Mouse (Mus musculus): ENCODE results near the gene Chp1.
"Not testable (repeated sequence)": the region's sequence is repeated elsewhere in the genome, so short reads cannot be mapped to it uniquely, and the experiment has no call there.

Chp1 gene

DNA sequence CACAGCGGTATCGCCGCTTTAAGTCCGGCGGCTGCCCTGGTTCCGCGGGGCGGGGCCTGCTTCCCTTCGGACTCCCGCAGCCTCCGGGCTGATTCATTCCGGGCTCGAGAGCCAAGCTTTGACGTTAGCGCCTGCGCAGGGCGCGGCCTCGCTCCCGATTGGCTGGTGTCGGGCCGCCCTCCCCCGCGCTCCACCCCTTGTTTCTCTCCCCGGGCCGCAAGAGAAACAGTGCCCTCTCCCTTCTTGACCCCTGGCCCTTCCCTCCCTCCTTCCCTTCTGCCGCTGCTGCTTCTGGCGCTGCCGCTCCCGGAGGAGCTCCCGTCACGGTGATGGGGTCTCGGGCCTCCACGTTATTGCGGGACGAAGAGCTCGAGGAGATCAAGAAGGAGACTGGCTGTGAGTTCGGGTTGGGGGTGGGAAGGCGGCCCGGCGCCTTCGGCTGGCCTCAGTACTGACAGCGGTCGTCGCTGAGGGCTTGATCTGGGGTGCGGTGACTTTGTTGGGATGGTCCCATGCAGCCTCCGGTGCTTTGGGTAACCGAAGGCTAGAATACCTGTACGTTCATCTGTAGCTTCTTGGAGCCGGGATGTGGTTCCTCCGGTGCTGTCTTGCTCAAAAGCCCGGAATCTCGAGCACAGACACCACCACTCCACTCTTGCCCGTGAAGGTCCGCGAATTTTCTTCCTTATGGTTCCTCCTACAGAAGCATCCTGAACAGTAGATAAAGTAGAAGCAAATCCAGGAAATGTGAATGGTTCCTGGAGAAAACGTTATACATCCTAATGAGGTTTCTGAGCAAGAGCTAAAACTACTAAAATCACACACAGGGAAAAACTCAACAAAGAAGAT lies at the start of gene Chp1, which contains the start of gene Exd1:
TSS of gene Chp1 (plus strand) at position 176 of the 849 bp plus-strand sequence.
TSS of gene Exd1 (minus strand) at position 106 of the 849 bp plus-strand sequence.
- peak; percentile 99 for DNase-seq

DNA sequence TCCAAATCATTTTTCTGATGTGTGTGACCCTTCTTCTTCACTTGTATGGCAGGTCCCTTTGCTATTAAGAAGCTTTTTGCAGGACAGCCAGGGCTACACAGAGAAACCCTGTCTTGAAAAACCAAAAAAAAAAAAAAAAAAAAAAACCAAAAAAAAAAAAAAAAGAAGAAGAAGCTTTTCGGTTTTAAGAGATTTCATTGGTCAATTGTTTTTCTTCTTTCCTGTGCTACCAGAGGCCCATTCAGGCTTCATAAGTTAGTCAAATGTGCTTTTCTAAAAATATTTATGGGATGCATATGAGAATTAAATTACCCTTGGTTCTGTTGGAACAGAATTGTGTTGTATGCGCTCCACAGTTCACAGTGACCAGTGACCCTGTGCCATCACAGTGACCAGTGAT lies 48.6 kb upstream of the Chp1 start:
- no peak for DNase-seq

DNA sequence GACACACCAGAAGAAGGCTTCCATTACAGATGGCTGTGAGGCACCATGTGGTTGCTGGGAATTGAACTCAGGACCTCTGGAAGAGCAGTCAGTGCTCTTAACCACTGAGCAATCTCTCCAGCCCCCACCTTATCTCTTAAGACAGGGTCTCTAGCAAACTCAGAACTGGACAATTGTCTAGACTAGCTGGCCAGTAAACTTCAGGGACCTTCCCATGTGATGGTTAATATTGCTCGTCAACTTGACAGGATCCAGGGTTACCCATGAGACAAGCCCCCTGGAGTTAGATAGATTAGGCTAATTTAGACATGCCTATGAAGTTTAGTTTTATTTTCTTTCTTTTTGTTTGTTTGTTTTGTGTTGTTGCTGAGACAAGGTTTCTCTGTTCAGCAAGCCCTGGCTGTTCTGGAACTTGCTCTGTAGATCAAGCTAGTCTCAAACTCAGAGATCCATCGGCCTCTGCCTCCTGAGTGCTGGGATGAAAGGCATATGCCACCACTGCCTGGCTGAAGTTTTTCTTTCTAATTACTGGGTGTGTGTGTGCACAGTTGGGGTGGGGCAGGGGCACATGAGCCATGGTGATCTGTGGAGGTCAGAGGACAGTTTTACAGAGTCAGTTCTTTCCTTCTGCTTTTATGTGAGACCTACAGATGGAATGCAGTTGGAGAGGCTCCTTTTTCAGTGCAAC lies 46.4 kb upstream of the Chp1 start:
- no peak for DNase-seq

DNA sequence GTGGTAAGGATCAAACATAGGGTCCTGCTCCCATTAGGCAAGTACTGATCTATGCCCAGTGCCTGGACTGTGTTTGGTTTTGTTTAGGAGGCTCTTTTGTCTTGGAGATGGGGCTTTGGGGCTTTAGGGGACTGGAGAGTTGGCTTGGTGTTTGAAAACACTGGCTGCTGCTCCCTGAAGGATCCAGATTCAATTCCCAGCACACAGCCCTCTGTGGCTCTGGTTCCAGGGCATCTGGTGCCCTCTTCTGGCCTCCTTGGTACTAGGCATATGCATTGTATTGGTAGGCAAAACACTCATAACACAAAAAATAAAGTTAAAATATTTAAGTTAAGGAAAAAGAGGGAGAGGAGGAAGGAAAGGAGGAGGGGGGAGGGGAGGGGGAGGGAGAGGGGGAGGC lies 40.4 kb upstream of the Chp1 start:
- peak; percentile 6 for DNase-seq

DNA sequence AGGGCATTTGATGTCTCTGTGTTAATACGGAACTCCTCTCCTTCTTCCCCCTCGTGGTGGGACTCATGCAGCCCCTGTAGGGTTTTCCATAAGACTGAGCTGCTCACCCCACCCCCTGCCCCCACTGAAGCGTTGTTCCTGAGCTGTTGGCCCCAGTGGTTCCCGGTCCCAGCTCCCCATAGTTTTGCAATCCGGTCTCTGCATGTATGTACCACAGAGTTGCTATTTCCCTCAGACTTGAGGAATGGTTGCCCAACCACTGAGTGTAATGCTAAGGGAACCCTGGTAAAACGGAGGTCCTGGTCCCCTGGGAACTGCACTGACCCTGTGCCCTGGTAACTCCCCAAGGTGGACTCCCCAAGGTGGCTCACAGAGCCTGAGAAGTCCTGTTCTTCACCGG lies 39.0 kb upstream of the Chp1 start:
- DNase-seq, result not testable (repeated sequence)

DNA sequence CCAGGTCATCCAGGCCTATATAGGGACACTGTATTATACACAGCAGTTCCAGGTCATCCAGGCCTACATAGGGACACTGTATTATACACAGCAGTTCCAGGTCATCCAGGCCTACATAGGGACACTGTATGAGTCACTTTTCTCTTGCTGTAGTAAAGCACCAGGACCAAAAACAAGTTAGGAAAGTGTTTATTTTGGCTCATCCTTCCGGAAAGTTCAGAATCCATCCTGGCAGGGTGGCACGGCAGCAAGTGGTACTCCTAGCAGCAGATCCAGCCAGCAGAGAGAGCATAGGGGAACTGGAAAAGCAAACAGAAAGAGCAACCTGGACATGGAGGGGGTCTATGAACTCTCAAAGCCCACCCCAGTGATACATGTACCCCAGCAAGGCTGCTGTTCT lies 36.6 kb upstream of the Chp1 start:
- no peak for DNase-seq

DNA sequence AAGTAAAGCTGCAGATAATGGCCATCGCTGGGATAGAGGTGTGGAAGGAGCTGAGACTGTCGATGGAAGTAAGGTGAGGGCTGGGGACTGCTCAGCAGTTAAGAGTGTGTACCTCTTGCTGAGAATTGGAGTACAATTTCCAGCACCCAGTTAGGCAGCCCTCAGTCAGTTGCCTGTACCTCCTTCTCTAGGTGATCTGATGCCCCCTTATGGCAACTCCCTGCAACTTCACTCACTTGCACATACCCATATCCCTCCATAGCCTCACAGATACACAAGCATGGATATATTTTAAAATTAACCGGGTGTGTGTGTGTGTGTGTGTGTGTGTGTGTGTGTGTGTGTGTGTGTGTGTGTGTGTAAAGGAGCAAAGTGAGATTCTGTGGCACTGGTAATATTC lies 35.2 kb upstream of the Chp1 start:
- peak; percentile 6 for DNase-seq

DNA sequence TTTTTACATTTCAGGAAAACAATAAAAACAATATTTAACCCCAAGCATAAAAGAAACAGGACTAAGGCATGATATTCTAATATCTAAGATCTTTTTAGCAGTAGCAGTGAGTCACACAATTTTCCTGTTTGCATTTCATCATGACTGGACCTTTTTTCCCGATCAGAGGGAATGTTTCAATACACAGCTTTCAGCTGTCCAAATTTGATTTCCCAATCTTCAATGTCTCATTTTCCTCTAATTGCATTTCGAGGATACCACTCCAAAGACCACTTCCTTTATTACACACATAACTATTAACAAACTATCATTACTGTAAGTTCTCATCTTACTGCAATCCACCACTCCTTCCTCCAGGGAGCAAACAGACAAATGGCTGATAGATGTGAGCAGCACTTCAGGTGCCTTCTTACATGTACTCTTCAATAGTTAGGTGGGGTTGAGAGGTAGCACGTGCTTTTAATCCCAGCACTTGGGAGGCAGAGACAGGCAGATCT lies 33.4 kb upstream of the Chp1 start:
- no peak for DNase-seq

DNA sequence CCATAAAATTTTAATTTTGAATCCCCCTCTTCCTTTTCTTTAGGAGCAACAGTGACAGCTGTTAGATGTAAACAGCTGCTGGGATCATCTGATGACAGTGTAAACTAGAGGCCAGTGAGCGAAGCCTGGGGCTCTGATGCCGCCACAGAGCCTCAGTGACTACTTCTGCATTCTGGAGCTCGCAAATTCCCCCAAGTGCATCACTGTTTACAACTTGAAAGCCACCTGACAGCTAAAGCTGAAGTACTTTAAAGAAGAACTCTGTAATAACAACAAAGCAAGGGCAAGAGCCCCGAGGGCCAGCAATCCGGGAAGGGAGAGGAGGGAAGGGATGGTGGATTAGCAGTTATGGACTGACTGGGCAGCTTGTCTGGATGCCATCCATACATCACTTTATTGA lies 30.7 kb upstream of the Chp1 start:
- no peak for DNase-seq

DNA sequence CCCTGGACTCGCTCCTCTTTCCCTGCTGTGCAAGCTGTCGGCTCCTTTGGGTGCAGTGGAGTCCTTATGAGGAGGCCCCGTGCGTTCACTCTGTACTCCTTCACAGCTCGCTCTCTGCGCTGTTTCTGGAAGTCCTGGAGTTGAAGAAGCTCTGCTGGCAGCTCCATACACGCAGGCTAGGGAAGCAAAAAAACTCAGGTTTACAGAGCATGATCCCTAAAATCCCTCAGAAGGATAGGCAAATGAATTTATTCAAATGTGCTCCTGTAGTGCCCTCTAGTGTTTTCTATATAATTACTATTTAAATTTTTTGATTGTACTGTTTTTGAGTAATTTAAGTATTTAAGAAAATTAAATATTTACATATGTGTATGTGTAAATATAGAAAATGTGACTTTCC lies 26.9 kb upstream of the Chp1 start:
- peak; percentile 7 for DNase-seq

DNA sequence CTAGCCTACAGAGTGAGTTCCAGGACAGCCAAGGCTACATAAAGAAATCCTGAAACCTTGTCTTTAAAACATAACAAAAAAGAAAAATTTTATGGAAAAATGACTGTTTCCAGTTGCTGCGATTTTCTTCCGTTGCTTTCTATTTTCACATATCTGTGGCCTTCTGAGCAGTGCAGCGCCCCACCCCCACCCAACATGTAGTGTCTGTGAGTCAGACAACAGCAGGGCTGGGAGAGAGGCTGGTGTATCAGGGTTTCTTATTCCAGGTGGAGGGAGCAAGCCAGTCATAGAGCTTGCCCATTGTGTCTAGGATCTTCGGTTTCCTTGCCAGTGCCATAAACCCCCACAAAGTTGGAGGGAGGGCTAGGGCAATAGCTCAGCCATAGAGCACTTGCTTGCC lies 23.7 kb upstream of the Chp1 start:
- DNase-seq, result no peak

DNA sequence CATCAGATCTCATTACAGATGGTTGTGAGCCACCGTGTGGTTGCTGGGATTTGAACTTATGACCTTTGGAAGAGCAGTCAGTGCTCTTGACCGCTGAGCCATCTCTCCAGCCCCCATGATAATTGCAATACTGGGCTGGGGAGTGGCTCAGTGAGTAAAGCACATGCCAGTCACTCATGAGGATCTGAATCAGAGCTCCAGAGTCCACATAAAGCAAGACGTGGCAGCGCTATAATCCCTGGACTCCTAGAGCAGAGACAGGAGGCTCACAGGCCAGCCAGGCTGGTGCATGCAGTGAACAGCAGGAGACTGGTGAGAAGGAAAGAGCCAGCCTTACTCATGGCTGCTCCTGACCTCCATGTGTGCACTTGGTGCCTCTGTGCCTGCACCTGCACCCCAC lies 22.1 kb upstream of the Chp1 start:
- DNase-seq, result no peak

DNA sequence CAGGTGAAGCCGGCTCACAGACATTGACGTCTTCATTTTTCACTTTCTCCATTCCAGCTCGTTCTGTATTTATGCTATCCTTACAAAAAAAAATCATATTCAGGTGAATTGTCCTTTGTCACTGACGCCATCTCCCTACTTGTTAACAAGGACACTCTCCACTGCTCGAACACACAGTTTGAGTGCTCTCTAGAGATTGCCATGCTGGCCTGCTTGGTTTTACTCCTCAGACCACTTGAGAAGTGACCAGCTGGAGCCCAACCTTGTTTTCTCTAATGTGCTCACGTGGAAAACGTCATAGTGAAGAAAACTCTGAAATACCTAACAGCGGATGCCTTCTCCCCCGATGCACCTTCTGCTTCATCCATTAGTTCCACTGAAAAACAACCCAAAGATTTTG lies 8.7 kb upstream of the Chp1 start:
- no peak for DNase-seq

DNA sequence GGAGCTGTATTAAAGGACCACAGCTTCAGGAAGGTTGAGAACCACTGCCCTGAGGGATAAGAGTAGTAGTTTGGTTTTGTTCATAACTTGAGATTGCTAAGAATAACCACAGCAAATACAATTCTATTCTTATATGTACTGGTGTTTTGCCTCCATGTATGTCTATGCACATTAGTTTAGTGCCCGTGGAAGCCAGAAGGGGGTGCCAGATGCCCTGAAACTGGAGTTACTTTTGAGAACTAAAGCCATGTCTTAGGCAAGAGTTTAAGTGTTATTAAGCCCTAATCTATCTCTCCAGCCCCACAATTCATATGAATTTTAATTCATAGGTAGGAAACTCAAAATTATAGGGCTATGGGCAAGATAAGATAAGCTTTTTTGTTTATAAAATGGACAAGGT lies 5.4 kb upstream of the Chp1 start:
- DNase-seq, result peak; percentile 59

DNA sequence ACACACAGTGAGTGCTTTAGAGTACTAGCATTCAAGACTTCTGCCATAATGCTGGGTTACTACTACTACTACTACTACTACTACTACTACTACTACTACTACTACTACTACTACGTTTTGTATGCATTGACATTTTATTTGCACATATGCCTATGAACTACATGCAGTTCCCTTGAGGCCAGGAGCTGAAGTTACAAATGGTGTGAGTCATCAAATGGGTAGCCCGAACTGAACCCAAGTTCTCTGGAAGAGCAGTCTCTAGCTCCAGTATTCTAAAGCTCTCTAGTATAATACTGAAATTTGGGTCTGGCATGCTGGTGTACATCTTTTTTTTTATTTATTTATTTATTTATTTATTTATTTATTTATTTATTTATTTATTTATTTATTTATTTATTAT lies 3.8 kb upstream of the Chp1 start:
- no peak for DNase-seq

DNA sequence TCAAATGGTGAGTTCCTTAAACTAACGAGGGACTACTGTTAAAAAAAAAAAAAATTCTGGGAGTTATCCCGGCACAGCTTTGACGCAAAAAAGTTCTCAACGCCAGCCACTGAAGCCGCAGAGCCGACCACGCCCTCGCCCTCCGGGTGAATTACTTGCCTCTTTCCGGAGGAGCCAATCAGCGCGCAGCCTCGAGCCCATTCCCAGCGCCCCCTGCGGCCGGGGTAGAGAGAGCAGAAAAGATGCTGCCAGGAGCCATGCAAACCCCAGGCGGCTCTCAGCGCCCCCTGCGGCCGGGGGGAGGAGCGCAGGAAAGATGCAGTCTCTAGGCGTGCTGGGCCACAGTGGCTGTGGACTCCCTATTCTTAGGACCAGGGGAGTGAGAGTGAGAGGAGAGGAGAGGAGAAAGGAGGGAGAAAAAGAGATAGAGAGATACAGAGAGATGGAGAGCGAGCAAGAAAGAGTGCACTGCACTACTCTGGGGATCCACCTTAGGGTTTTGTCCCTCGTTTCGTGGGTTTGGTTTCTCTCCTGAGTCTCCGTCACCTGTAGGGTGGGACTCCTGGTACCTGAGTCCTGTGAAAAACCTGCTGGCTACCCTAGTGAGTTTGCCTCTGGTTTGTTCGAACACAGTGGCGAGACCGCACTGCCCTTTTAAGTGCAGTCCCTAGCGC lies 512 bp upstream of the Chp1 start:
- peak; percentile 86 for DNase-seq

DNA sequence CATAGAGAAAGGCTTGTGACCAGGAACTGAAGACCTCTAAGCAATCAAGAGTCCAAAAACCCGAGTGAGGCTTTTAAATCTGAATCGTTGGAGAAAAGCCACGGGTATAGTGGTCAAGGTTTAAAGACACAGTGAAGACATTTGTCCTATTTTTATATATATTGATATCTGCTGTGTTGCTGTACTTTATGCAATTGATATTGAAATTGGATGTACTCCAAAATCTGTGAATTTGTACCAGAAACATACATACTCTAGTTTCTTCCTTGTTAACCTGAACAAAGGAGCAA lies 819 bp downstream of the Chp1 start:
- no peak for DNase-seq

DNA sequence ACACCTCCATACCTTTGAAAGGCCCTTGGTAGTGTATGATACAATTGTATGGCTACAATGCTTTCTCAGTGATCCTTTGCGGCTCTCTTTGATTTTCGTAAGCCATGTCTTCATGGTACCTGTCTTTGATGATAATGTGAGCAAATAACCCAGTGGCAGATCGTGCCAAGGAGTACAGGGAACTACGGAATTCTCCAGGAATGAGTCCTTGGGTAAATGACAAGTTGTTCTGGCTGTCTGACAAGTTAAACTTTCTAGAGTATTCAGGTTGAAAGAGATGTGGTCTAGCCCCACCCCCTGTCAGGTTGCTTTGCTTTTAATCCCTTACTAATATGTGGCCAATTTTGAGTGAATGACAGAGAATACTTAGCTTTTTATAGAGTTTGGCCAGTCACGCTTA lies 1.2 kb downstream of the Chp1 start:
- no peak for DNase-seq

DNA sequence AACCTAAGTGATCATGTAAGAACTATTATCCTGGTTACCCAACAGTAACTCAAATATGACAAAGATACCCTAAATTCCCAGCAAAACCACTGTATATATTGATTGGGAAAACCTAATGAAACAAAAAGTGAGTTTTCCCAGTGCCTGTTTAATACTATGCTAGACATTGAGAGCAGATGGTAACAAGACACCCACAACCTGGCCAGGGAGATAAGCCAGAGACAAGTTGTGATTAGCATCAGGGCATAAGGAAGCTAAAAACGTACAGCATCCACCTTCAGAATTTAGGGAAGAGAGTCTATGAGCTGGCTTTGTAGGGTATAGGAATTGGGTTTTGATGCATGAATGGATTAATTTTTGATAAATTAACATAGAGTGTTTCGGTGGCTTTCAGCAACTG lies 2.2 kb downstream of the Chp1 start:
- no peak for DNase-seq

DNA sequence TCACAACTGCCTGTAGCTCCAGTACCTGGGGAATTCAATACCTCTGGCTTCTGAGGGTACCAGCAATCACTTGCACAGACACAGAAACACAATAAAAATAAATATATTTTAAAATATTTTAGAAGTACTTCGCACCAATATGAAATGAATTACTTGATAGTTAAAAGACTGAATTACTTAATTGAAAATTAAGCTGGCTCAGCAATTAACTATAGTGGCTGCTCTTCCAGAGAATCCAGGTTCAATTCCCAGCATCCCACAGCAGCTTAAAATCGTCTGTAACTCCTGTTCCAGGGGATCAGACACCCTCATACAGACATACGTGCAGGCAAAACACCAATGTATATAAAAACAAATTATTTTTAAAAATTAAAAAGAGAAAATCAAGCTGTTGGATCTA lies 10.5 kb downstream of the Chp1 start:
- DNase-seq, result no peak

DNA sequence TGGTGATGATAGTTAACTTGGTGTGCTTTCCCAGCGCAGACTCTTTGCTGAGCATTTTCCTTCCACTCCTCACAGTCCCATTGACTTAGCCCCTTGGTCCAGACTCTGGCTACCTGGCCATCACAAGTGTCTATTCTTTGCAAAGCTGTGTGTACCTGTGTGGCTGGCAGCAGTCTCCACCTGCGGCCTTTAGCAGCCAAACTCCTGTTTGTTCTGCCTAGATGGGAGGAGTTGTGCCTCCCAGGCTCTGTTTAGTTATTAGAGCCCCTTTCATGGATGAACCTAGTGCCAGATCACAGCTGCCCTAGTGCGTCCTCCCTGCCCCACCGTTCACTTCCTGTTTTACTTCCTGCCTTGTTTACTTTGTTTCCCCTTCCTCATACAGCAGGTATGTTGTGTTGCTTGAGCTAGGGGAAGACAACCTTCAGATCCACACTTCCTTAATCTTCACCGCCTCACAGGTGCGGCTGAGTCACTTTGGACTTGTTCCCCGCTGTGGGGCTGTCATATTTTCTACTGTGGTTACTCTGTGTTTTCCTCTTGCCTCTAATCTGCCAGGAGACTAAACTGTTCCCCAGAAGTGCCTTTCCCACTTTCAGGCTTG lies 11.3 kb downstream of the Chp1 start:
- no peak for DNase-seq

DNA sequence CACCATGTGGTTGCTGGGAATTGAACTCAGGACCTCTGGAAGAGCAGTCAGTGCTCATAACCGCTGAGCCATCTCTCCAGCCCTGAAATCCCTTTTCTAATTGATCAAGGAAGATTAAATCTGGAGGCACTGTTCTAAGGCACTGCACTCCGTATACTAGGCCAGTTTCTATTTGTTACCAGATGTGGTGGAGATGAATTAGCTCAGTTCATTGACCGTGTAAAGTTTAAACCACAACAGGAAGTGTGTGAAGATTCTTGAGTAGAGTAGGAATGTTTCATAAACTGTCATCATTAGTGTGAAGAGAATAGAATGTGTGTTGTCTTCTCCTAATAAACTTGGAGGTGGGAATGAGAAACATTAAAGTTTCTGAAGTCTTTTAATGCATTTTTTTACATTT lies 14.3 kb downstream of the Chp1 start:
- no peak for DNase-seq

DNA sequence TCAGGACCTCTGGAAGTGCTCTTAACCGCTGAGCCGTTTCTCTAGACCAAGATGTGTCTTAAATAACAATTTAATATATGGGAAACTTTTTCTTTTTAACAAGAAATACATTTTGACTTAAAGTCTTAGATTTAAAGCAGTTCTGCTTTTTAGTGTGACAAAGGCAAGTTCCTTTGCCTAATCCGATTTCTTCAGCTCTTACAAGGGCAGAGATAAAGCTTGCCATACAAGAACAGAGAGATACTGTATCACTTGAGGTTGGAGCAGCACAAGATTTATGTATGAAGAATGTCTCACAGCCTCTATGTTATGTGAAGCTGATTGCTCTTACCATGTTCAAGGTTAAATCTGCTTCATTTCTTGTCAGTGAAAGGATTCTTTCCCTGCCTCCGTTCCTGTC lies 17.8 kb downstream of the Chp1 start:
- DNase-seq, result no peak

All from retina, postnatal 1 day (tissue).